Mouse (Mus musculus): ENCODE results near the gene Tcerg1l. TPM values are rescaled to one million over a fixed set of nuclear protein-coding genes. Genes with fewer than 3 reads are reported as not detected.

The Tcerg1l gene
- polyA plus RNA-seq, 1 experiment from 2014 or later = 5.8 TPM

- H3K36me3 ChIP-seq = no peaks in the 10 kb centered on the region
- 0 out of 2 replicates have a peak, but pooled peaks cover 13% of the 10 kb centered on the region for H3K4me1 ChIP-seq
- peak; percentile 41; the same call in 1 of the 2 replicates for ATAC-seq (ENCODE audit: low FRiP score)
- H3K27me3 ChIP-seq = peaks cover 38% of the 10 kb centered on the region
- no peaks in the 10 kb centered on the region for H3K9me3 ChIP-seq (replicated peaks)
- peak overlapping the region; percentile 45; the same call in 1 of the 2 replicates for H3K27ac ChIP-seq
- WGBS = under 1% methylated on average over 39 of the region's 41 CpGs
- peak overlapping the region; percentile 68 for H3K9ac ChIP-seq
- peak overlapping the region; percentile 100 for H3K4me2 ChIP-seq (replicated peaks)
- H3K4me3 ChIP-seq = peak overlapping the region; percentile 61
Observed at GRCm38 (mm10) chr7:138396863-138397484, 556 bp downstream of the Tcerg1l start.

GRCm38 (mm10) chr7:138396109-138396862 is 1.2 kb downstream of the Tcerg1l start:
- peak overlapping the region; percentile 100 for H3K4me2 ChIP-seq (replicated peaks)
- H3K4me3 ChIP-seq = peak overlapping the region; percentile 61
- 0 out of 2 replicates have a peak, but pooled peaks cover 13% of the 10 kb centered on the region for H3K4me1 ChIP-seq
- no peaks in the 10 kb centered on the region for H3K9me3 ChIP-seq (replicated peaks)
- ATAC-seq (ENCODE audit: low FRiP score) = no peak
- 29% methylated on average over 13 of the region's 13 CpGs for WGBS
- no peak overlapping the region for H3K27ac ChIP-seq
- no peak overlapping the region for H3K9ac ChIP-seq
- H3K36me3 ChIP-seq = no peaks in the 10 kb centered on the region
- H3K27me3 ChIP-seq = peaks cover 38% of the 10 kb centered on the region

- H3K36me3 ChIP-seq = no peaks in the 10 kb centered on the region
- H3K4me2 ChIP-seq (replicated peaks) = no peak overlapping the region
- 89% methylated on average over 6 of the region's 6 CpGs for WGBS
- no peak overlapping the region for H3K27ac ChIP-seq
- no peak overlapping the region for H3K9ac ChIP-seq
- H3K9me3 ChIP-seq (replicated peaks) = no peaks in the 10 kb centered on the region
- no peak for ATAC-seq (ENCODE audit: low FRiP score)
- H3K27me3 ChIP-seq = no peaks in the 10 kb centered on the region
- no peaks in the 10 kb centered on the region for H3K4me1 ChIP-seq
- no peak overlapping the region for H3K4me3 ChIP-seq
Observed at GRCm38 (mm10) chr7:138389941-138390340, 7.6 kb downstream of the Tcerg1l start.

GRCm38 (mm10) chr7:138389071-138389470 is 8.5 kb downstream of the Tcerg1l start:
- H3K27ac ChIP-seq = no peak overlapping the region
- H3K27me3 ChIP-seq = no peaks in the 10 kb centered on the region
- H3K4me3 ChIP-seq = no peak overlapping the region
- H3K4me2 ChIP-seq (replicated peaks) = no peak overlapping the region
- H3K9me3 ChIP-seq (replicated peaks) = no peaks in the 10 kb centered on the region
- no peaks in the 10 kb centered on the region for H3K4me1 ChIP-seq
- no peak for ATAC-seq (ENCODE audit: low FRiP score)
- 82% methylated on average over 3 of the region's 3 CpGs for WGBS
- H3K36me3 ChIP-seq = no peaks in the 10 kb centered on the region
- H3K9ac ChIP-seq = no peak overlapping the region

GRCm38 (mm10) chr7:138379221-138379620 is 18.3 kb downstream of the Tcerg1l start:
- ATAC-seq (ENCODE audit: low FRiP score) = no peak
- Histone ChIP-seq H3K4me3 (no peak overlapping the region), H3K27ac (no peak overlapping the region), H3K9ac (no peak overlapping the region), H3K4me2 (replicated peaks) (no peak overlapping the region), H3K4me1 (peaks cover 7% of the 10 kb centered on the region; the same call in 1 of the 2 replicates), H3K27me3 (no peaks in the 10 kb centered on the region), H3K36me3 (no peaks in the 10 kb centered on the region), H3K9me3 (replicated peaks) (no peaks in the 10 kb centered on the region)
- 44% methylated on average over 3 of the region's 3 CpGs for WGBS

- 83% methylated on average over 4 of the region's 4 CpGs for WGBS
Observed at GRCm38 (mm10) chr7:138378546-138378945, 19.0 kb downstream of the Tcerg1l start.

GRCm38 (mm10) chr7:138375573-138375972 is 22.0 kb downstream of the Tcerg1l start:
- Histone ChIP-seq H3K9ac (no peak overlapping the region), H3K4me3 (no peak overlapping the region), H3K4me2 (replicated peaks) (no peak overlapping the region), H3K27me3 (no peaks in the 10 kb centered on the region), H3K36me3 (no peaks in the 10 kb centered on the region), H3K4me1 (peaks cover 7% of the 10 kb centered on the region; the same call in 1 of the 2 replicates), H3K9me3 (replicated peaks) (no peaks in the 10 kb centered on the region), H3K27ac (no peak overlapping the region)
- 48% methylated on average over 7 of the region's 7 CpGs for WGBS
- ATAC-seq (ENCODE audit: low FRiP score) = no peak

More at GRCm38 (mm10) chr7:138378546-138378945, 19.0 kb downstream of the Tcerg1l start:
- no peaks in the 10 kb centered on the region for H3K9me3 ChIP-seq (replicated peaks)
- no peak overlapping the region for H3K4me2 ChIP-seq (replicated peaks)
- H3K27ac ChIP-seq = no peak overlapping the region
- peaks cover 7% of the 10 kb centered on the region; the same call in 1 of the 2 replicates for H3K4me1 ChIP-seq
- no peaks in the 10 kb centered on the region for H3K36me3 ChIP-seq
- no peak overlapping the region for H3K9ac ChIP-seq
- H3K27me3 ChIP-seq = no peaks in the 10 kb centered on the region
- no peak overlapping the region for H3K4me3 ChIP-seq
- no peak for ATAC-seq (ENCODE audit: low FRiP score)

GRCm38 (mm10) chr7:138374376-138374775 is 23.2 kb downstream of the Tcerg1l start:
- WGBS = 72% methylated on average over 7 of the region's 7 CpGs
- Histone ChIP-seq H3K27me3 (no peaks in the 10 kb centered on the region), H3K4me1 (peaks cover under 1% of the 10 kb centered on the region; the same call in 1 of the 2 replicates), H3K4me3 (no peak overlapping the region), H3K9me3 (replicated peaks) (no peaks in the 10 kb centered on the region), H3K36me3 (no peaks in the 10 kb centered on the region), H3K27ac (no peak overlapping the region), H3K9ac (no peak overlapping the region), H3K4me2 (replicated peaks) (no peak overlapping the region)
- no peak for ATAC-seq (ENCODE audit: low FRiP score)

GRCm38 (mm10) chr7:138373530-138373929 is 24.0 kb downstream of the Tcerg1l start:
- Histone ChIP-seq H3K4me1 (no peaks in the 10 kb centered on the region; the same call in 1 of the 2 replicates), H3K36me3 (no peaks in the 10 kb centered on the region), H3K9ac (no peak overlapping the region), H3K4me2 (replicated peaks) (no peak overlapping the region), H3K27ac (no peak overlapping the region), H3K27me3 (no peaks in the 10 kb centered on the region), H3K9me3 (replicated peaks) (no peaks in the 10 kb centered on the region), H3K4me3 (no peak overlapping the region)
- 78% methylated on average over 5 of the region's 5 CpGs for WGBS
- no peak for ATAC-seq (ENCODE audit: low FRiP score)

- H3K36me3 ChIP-seq = no peaks in the 10 kb centered on the region
- no peak for ATAC-seq (ENCODE audit: low FRiP score)
- 77% methylated on average over 7 of the region's 7 CpGs for WGBS
Observed at GRCm38 (mm10) chr7:138367570-138367969, 30.0 kb downstream of the Tcerg1l start.

GRCm38 (mm10) chr7:138365519-138365918 is 32.0 kb downstream of the Tcerg1l start:
- no peak overlapping the region for H3K4me2 ChIP-seq (replicated peaks)
- no peaks in the 10 kb centered on the region for H3K4me1 ChIP-seq
- no peak overlapping the region for H3K4me3 ChIP-seq
- H3K9ac ChIP-seq = no peak overlapping the region
- no peaks in the 10 kb centered on the region for H3K27me3 ChIP-seq
- no peaks in the 10 kb centered on the region for H3K36me3 ChIP-seq
- ATAC-seq (ENCODE audit: low FRiP score) = no peak
- WGBS = 83% methylated on average over 8 of the region's 8 CpGs
- H3K27ac ChIP-seq = no peak overlapping the region
- H3K9me3 ChIP-seq (replicated peaks) = no peaks in the 10 kb centered on the region

More at GRCm38 (mm10) chr7:138367570-138367969, 30.0 kb downstream of the Tcerg1l start:
- H3K4me1 ChIP-seq = no peaks in the 10 kb centered on the region
- no peak overlapping the region for H3K4me3 ChIP-seq
- no peak overlapping the region for H3K27ac ChIP-seq
- H3K9me3 ChIP-seq (replicated peaks) = no peaks in the 10 kb centered on the region
- no peaks in the 10 kb centered on the region for H3K27me3 ChIP-seq
- H3K9ac ChIP-seq = no peak overlapping the region
- H3K4me2 ChIP-seq (replicated peaks) = no peak overlapping the region

- Histone ChIP-seq H3K27ac (no peak overlapping the region), H3K4me3 (no peak overlapping the region), H3K4me1 (peaks cover 8% of the 10 kb centered on the region), H3K36me3 (no peaks in the 10 kb centered on the region), H3K4me2 (replicated peaks) (no peak overlapping the region), H3K9me3 (replicated peaks) (no peaks in the 10 kb centered on the region), H3K27me3 (no peaks in the 10 kb centered on the region), H3K9ac (no peak overlapping the region)
- no peak for ATAC-seq (ENCODE audit: low FRiP score)
- WGBS = 70% methylated on average over 8 of the region's 8 CpGs
Observed at GRCm38 (mm10) chr7:138357475-138357874, 40.1 kb downstream of the Tcerg1l start.
